Mouse (Mus musculus) lung, adult 2 months (tissue): ENCODE measurements at regions not wholly inside any gene's neighbourhood (a gene's known extent, or its start where the extent isn't known, plus 50 kb on each side); places are given as distances from the start of the nearest gene placed in this dataset.
"Not testable (repeated sequence)": the region's sequence is repeated elsewhere in the genome, so short reads cannot be mapped to it uniquely, and the experiment has no call there.

ENCODE experiments used
- CTCF ChIP-seq: fragments of 200-500 bp; IDR thresholded peaks from 2 replicates; pipeline ENCODE4 v1.5.1; 2011; ENCODE audit warnings: mild to moderate bottlenecking, low read length, control low read depth; ENCODE audit not compliant: insufficient read depth
- POLR2A ChIP-seq: fragments of 200-500 bp; IDR thresholded peaks from 2 replicates; pipeline ENCODE4 v1.6.1; 2011; ENCODE audit warnings: low read depth, mild to moderate bottlenecking, control low read depth, low read length, borderline replicate concordance; ENCODE audit errors: extremely low read depth

GRCm38 (mm10) chr5:25619337-25619736 lies 86.3 kb downstream of the Xrcc2 start:
- TF ChIP-seq POLR2A, CTCF: not testable (repeated sequence)
